Mouse (Mus musculus): Measurements from ENCODE around the gene Lurap1. TPM values are rescaled to one million over a fixed set of nuclear protein-coding genes. Genes with fewer than 3 reads are reported as not detected.

Lurap1 gene
- 8.0 and 12.8 TPM in 2 replicates for polyA plus RNA-seq (2021; fragmentation: Nextera tagmentation)
- long read RNA-seq, experiment 1, full-length matches to known transcripts, result 35 of 44 reads
- long read RNA-seq, experiment 1, partial matches to known transcripts, result 0 of 44 reads
- long read RNA-seq, experiment 1, other reads (novel, unspliced or antisense), result 9 of 44 reads
- long read RNA-seq, experiment 2, full-length matches to known transcripts, result 27 of 35 reads
- long read RNA-seq, experiment 2, partial matches to known transcripts, result 0 of 35 reads
- long read RNA-seq, experiment 2, other reads (novel, unspliced or antisense), result 8 of 35 reads

GRCm38 (mm10) chr4:116151238-116151637 is at the start of gene Lurap1:
TSS of gene Lurap1 (minus strand) at chr4:116151338.

DNA sequence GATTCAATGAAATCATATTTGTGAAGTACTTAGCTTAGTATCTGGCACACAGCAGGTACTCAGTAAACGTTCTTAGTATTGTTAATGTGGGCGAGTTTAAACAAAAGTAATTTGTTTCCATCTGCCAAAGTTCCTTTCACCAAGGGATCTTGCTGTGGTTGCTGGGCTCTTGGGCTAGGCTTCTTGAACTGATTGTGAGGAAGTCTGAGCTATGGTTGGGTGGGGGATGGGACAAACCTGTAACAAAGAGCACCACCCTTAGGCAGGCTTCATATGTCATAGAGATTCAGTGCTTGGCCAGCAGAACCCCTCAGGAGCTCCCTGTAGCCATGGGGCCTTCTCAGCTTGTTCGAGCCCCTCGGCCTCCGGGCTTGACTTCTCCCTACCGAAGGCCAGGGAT is 21.9 kb upstream of the Lurap1 start, which contains the start of the genes 1700042G07Rik and Gm49337:
Gene 1700042G07Rik, plus strand, starts transcription at position 301 of the 400 bp plus-strand sequence.
Gene Gm49337, plus strand, starts transcription at position 313 of the 400 bp plus-strand sequence.

DNA sequence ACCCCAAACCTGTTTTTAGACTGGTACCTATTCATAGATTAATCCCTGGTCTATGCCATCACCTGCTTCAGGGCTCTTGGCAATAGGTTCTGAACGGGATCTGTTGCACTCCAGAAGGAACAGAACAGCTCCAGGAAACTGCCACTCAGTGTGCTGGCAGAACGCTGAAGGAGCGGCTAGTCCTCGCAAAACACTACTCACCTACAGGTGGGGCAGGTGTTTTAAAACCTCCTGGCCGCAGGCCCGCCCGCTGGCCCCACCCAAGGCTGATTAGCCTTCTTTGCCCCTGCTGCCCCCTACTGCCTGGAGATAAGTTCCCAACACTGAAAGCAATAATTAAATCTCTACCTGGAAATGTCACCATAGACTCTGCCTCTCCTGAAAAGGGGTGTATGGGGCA is 16.3 kb upstream of the Lurap1 start, which contains the start of gene Tspan1:
Gene Tspan1, minus strand, starts transcription at position 198 of the 400 bp plus-strand sequence.

GRCm38 (mm10) chr4:116123602-116124519 is 27.3 kb downstream of the Lurap1 start, which contains the start of the genes Rad54l and Pomgnt1:
TSS of gene Rad54l (minus strand) at chr4:116123690.
TSS of gene Pomgnt1 (plus strand) at chr4:116123840.

Other genes with a start within 250 kb of the Lurap1 start
- gene Dmbx1, start 211.4 kb downstream of the Lurap1 start, polyA plus RNA-seq (2021; fragmentation: Nextera tagmentation), result not detected in 2 replicates
- gene Faah, start 133.4 kb downstream of the Lurap1 start, polyA plus RNA-seq (2021; fragmentation: Nextera tagmentation), result 53.3 and 74.4 TPM in 2 replicates
- gene Nsun4, start 97.5 kb downstream of the Lurap1 start, polyA plus RNA-seq (2021; fragmentation: Nextera tagmentation), result 11.0 and 12.3 TPM in 2 replicates
- gene Uqcrh, start 76.3 kb downstream of the Lurap1 start, polyA plus RNA-seq (2021; fragmentation: Nextera tagmentation), result 876 and 1,025 TPM in 2 replicates
- 20.7 and 22.8 TPM in 2 replicates for gene Lrrc41, start 76.1 kb downstream of the Lurap1 start, polyA plus RNA-seq (2021; fragmentation: Nextera tagmentation)
- 0.23 and 0.29 TPM in 2 replicates for gene Rad54l, start 27.6 kb downstream of the Lurap1 start, polyA plus RNA-seq (2021; fragmentation: Nextera tagmentation)
- 20.7 and 30.3 TPM in 2 replicates for gene Pomgnt1, start 27.5 kb downstream of the Lurap1 start, polyA plus RNA-seq (2021; fragmentation: Nextera tagmentation)
- gene Tspan1, start 16.3 kb upstream of the Lurap1 start, polyA plus RNA-seq (2021; fragmentation: Nextera tagmentation), result 0.16 TPM in 2 replicates
- gene 1700042G07Rik, start 22.0 kb upstream of the Lurap1 start, polyA plus RNA-seq (2021; fragmentation: Nextera tagmentation), result not detected in 2 replicates
- gene Gm49337, start 22.0 kb upstream of the Lurap1 start, polyA plus RNA-seq (2021; fragmentation: Nextera tagmentation), result not detected in 2 replicates
- gene Pik3r3, start 70.3 kb upstream of the Lurap1 start, polyA plus RNA-seq (2021; fragmentation: Nextera tagmentation), result 9.9 and 12.7 TPM in 2 replicates